Mouse (Mus musculus) layer of hippocampus, adult 2 months (tissue): ENCODE measurements around the gene Gm9507. TPM values are rescaled to one million over a fixed set of nuclear protein-coding genes. Genes with fewer than 3 reads are reported as not detected.
"Not testable (repeated sequence)": the region's sequence is repeated elsewhere in the genome, so short reads cannot be mapped to it uniquely, and the experiment has no call there.

Experiments used
- DNase-seq, 2 experiments: peaks; one replicate each; pipeline ENCODE4 v3.0.0; 2022; ENCODE audit warnings: low spot score in 2 of 2
- H3K27ac ChIP-seq: fragments of 200-600 bp; 2 replicates; pipeline ENCODE4 v1.8.1; 2022
- H3K4me3 ChIP-seq: fragments of 200-600 bp; 2 replicates; pipeline ENCODE4 v1.8.1; 2022; ENCODE audit warnings: mild to moderate bottlenecking
- CTCF ChIP-seq: fragments of 200-600 bp; conservative IDR thresholded peaks from 2 replicates; pipeline ENCODE4 v1.8.1; 2022; ENCODE audit warnings: antibody characterized with exemption, mild to moderate bottlenecking, moderate library complexity
- total RNA-seq, 2 experiments: library from RNA; stranded (reverse); gene quantifications; 2 replicates each; pipeline ENCODE4 v1.2.3; 2021

Gene Gm9507
- total RNA-seq, 2 experiments from 2014 or later: not detected

GRCm38 (mm10) chr10:77797677-77798076 is 14.0 kb downstream of the Gm9507 start:
- no peak for TF ChIP-seq CTCF
- DNase-seq: no peak
- Histone ChIP-seq H3K27ac (no peak overlapping the region), H3K4me3 (no peak overlapping the region)

GRCm38 (mm10) chr10:77794976-77795375 is 16.7 kb downstream of the Gm9507 start, which contains the start of gene Gm9639:
Gene Gm9639, minus strand, starts transcription at chr10:77795076.
- DNase-seq: no peak
- TF ChIP-seq CTCF: no peak
- no peak within 1 kb of the TSS for H3K4me3 ChIP-seq
- H3K27ac ChIP-seq: no peak within 1 kb of the TSS

- no peak for TF ChIP-seq CTCF
- H3K4me3 ChIP-seq: no peak overlapping the region
- DNase-seq: no peak
- H3K27ac ChIP-seq: no peak overlapping the region
Observed at GRCm38 (mm10) chr10:77788621-77789020, 23.0 kb downstream of the Gm9507 start.

- H3K4me3 ChIP-seq, H3K27ac ChIP-seq, DNase-seq: not testable (repeated sequence)
Observed at GRCm38 (mm10) chr10:77787876-77788275, 23.8 kb downstream of the Gm9507 start, which contains the start of gene Gm7137. Gene Gm7137, minus strand, starts transcription at chr10:77788200.

- not testable (repeated sequence) for H3K27ac ChIP-seq, H3K4me3 ChIP-seq, DNase-seq
Observed at GRCm38 (mm10) chr10:77783396-77783795, 28.2 kb downstream of the Gm9507 start.

- DNase-seq: not testable (repeated sequence)
Observed at GRCm38 (mm10) chr10:77782442-77782841, 29.2 kb downstream of the Gm9507 start, which contains the start of gene Gm3250. Gene Gm3250, minus strand, starts transcription at chr10:77782542.

GRCm38 (mm10) chr10:77776844-77777243 is 34.8 kb downstream of the Gm9507 start, which contains the start of gene Gm7138:
Gene Gm7138, minus strand, starts transcription at chr10:77776944.
- not testable (repeated sequence) for DNase-seq, H3K4me3 ChIP-seq, H3K27ac ChIP-seq

More at GRCm38 (mm10) chr10:77782442-77782841, 29.2 kb downstream of the Gm9507 start, which contains the start of gene Gm3250:
- not testable (repeated sequence) for H3K4me3 ChIP-seq, H3K27ac ChIP-seq

- not testable (repeated sequence) for DNase-seq, H3K4me3 ChIP-seq, H3K27ac ChIP-seq
Observed at GRCm38 (mm10) chr10:77772142-77772541, 39.5 kb downstream of the Gm9507 start.

- not testable (repeated sequence) for H3K4me3 ChIP-seq, H3K27ac ChIP-seq, DNase-seq
Observed at GRCm38 (mm10) chr10:77771225-77771624, 40.4 kb downstream of the Gm9507 start, which contains the start of gene Gm3238. Gene Gm3238, minus strand, starts transcription at chr10:77771325.

- H3K27ac ChIP-seq: no peak overlapping the region
Observed at GRCm38 (mm10) chr10:77769727-77770126, 41.9 kb downstream of the Gm9507 start.

More at GRCm38 (mm10) chr10:77769727-77770126, 41.9 kb downstream of the Gm9507 start:
- no peak overlapping the region for H3K4me3 ChIP-seq
- DNase-seq: no peak
- no peak for TF ChIP-seq CTCF

Other genes starting within 250 kb of the Gm9507 start
- gene Pttg1ip, start 230.1 kb downstream of the Gm9507 start, total RNA-seq: 10 to 100 TPM; 76.9 to 77.5 TPM
- 100 to 1,000 TPM; 131 to 138 TPM for gene Sumo3, start 205.7 kb downstream of the Gm9507 start, total RNA-seq
- 10 to 100 TPM; 18.3 to 27.0 TPM for gene Gm49325, start 205.6 kb downstream of the Gm9507 start, total RNA-seq
- gene Ube2g2, start 189.6 kb downstream of the Gm9507 start, total RNA-seq: 10 to 100 TPM; 81.6 to 95.4 TPM
- gene Tspear, start 125.3 kb downstream of the Gm9507 start, total RNA-seq: not detected
- gene Gm19402, start 121.1 kb downstream of the Gm9507 start, total RNA-seq: not detected
- gene Gm9508, start 114.6 kb downstream of the Gm9507 start, total RNA-seq: not detected
- gene Gm10272, start 105.2 kb downstream of the Gm9507 start, total RNA-seq: not detected
- not detected for gene Gm10024, start 100.4 kb downstream of the Gm9507 start, total RNA-seq
- gene Gm10142, start 96.0 kb downstream of the Gm9507 start, total RNA-seq: not detected
- not detected for gene Krtap12-1, start 91.2 kb downstream of the Gm9507 start, total RNA-seq
- gene Gm10100, start 85.4 kb downstream of the Gm9507 start, total RNA-seq: not detected
- gene Gm18596, start 69.2 kb downstream of the Gm9507 start, total RNA-seq: not detected
- not detected for gene Gm9736, start 60.5 kb downstream of the Gm9507 start, total RNA-seq
- gene Gm3233, start 52.2 kb downstream of the Gm9507 start, total RNA-seq: not detected
- gene Gm3238, start 40.5 kb downstream of the Gm9507 start, total RNA-seq: not detected
- gene Gm7138, start 34.9 kb downstream of the Gm9507 start, total RNA-seq: not detected
- not detected for gene Gm3250, start 29.3 kb downstream of the Gm9507 start, total RNA-seq
- gene Gm7137, start 23.6 kb downstream of the Gm9507 start, total RNA-seq: not detected
- not detected for gene Gm9639, start 16.8 kb downstream of the Gm9507 start, total RNA-seq
- gene Gm19668, start 12.7 kb downstream of the Gm9507 start, total RNA-seq: not detected
- not detected for gene Gm2696, start 2.8 kb upstream of the Gm9507 start, total RNA-seq
- gene Krtap10-4, start 15.3 kb upstream of the Gm9507 start, total RNA-seq: not detected
- gene Krtap10-10, start 24.1 kb upstream of the Gm9507 start, total RNA-seq: not detected
- not detected for gene Gm36176, start 35.0 kb upstream of the Gm9507 start, total RNA-seq
- not detected for gene Gm10318, start 41.0 kb upstream of the Gm9507 start, total RNA-seq
- gene Gm3285, start 50.1 kb upstream of the Gm9507 start, total RNA-seq: not detected
- gene Lrrc3, start 90.7 kb upstream of the Gm9507 start, total RNA-seq: 1 to 10 TPM; 3.6 to 3.7 TPM
- gene Trpm2, start 158.7 kb upstream of the Gm9507 start, total RNA-seq: 10 to 100 TPM; 37.4 to 41.5 TPM
- gene 1810043G02Rik, start 166.7 kb upstream of the Gm9507 start, total RNA-seq: 10 to 100 TPM; 37.1 to 44.4 TPM
- 100 to 1,000 TPM; 232 to 233 TPM for gene Pfkl, start 198.2 kb upstream of the Gm9507 start, total RNA-seq
- gene Dnmt3l, start 230.1 kb upstream of the Gm9507 start, total RNA-seq: not detected
- gene Aire, start 231.8 kb upstream of the Gm9507 start, total RNA-seq: under 1 TPM; 0.46 to 0.54 TPM